Mouse (Mus musculus) spleen, postnatal 36 days (tissue): ENCODE results near the gene Rnf187.

Experiments used
- DNase-seq, 2 experiments: peaks; one replicate each; pipeline ENCODE4 v3.0.0; 2022; ENCODE audit warnings: low spot score in 2 of 2, mixed read lengths in 1 of 2

Gene Rnf187

DNA sequence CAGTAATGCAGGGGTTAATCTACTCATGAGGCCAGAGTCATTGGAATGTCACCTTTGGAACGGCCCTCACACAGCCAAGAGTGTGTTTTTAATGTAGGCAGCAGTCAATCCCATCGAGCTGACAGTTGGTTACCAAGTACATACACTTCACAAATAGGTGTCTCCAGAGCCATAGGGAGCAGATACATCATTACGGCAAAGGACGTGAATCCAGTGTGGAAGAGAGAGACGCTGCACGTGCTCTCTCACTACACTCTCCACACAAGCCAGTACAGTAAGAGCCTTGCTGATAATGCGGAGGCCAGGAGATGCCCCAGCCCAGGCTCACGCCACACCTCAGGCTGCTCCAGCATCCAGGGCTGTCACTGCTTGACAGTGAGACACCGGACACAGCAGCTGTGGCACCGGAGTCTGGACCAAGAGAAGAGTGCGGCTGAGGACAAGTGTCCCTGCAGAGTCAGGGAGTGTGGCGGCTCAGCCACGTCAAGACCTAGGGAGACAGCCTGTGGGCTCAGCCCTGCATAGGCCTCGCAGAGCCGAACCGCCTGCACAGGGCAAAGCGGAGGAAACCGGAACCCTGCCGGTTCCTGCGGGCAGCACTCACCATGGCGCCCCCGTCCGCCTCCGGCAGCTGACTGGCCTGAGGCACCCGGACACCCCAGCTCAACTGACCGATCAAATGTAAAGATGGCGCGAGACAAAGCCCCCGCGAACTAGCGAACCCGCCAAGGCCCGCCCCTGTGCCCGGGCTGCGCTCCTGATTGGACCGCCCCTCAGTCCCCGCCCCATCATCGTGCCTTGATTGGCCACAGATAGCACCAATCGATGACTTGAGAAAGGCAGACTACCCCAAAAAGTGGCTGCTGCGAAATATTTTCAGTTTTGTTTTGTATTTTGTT lies 35.0 kb downstream of the Rnf187 start, which contains the start of gene Zfp39:
Gene Zfp39, minus strand, starts transcription at position 715 of the 899 bp plus-strand sequence.
- DNase-seq, result peak; percentile 95 to 96

GRCm38 (mm10) chr11:58901080-58901479 lies 37.6 kb downstream of the Rnf187 start:
- peak; percentile 41 to 69 for DNase-seq

- DNase-seq, result no peak
These were observed 41.2 kb downstream of the Rnf187 start for GRCm38 (mm10) chr11:58897485-58897884.

- DNase-seq, result no peak
These were observed 44.3 kb downstream of the Rnf187 start for GRCm38 (mm10) chr11:58894456-58894855.

DNA sequence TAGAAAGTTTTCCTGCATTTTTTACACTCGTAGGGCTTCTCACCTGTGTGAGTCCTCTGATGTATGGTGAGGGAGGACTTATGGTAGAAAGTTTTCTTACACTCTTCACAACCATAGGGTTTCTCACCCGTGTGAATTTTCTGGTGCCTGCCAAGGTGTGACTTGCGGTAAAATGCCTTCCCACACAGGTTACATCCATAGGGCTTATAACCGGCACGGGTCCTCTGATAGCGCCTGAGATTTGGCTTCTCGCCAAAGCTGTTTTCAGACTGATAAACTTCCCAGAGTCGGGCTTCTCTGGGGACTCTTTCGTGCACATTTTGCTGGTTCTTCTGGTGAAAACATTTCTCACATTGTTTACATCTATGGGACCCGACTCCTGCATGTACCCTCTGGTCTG lies 48.2 kb downstream of the Rnf187 start:
- no peak for DNase-seq

DNA sequence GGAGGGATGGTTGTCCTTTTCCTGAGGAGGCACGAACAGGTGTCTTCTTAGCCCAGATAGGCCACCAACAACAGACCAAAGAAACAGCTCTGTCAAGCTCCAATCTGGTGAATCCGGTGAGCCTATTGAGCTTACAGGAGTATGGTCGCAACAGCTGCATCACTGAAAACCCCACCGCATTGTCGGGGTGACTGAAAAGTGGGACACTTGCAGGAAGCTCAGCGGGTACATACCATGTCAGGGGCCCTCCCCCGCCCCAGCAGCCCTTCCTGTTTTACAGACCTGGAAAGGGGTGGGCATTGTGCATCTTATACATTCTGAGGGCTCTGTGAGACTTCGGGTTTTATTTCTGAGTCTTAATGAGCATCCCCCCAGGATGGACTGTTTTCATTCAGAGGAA lies 55.0 kb downstream of the Rnf187 start:
- no peak for DNase-seq
